Mouse (Mus musculus) hindbrain, embryonic 12.5 days (tissue): ENCODE data around the gene Shisal1. TPM values are rescaled to one million over a fixed set of nuclear protein-coding genes. Genes with fewer than 3 reads are reported as not detected.

Experiments
- ATAC-seq: fragments of 200-750 bp; cut with Nextera tagmentation; 2 replicates; pipeline ENCODE4 v1.8.0; 2017; ENCODE audit warnings: moderate TSS enrichment; ENCODE audit not compliant: low FRiP score
- H3K27ac ChIP-seq: fragments of 300-500 bp; sonication (generic); 2 replicates; pipeline ENCODE4 v1.5.1; 2016; ENCODE audit warnings: mild to moderate bottlenecking
- H3K27me3 ChIP-seq: fragments of 300-500 bp; sonication (generic); 2 replicates; pipeline ENCODE4 v1.6.1; 2016; ENCODE audit warnings: mild to moderate bottlenecking
- H3K36me3 ChIP-seq: fragments of 300-500 bp; sonication (generic); 2 replicates; pipeline ENCODE4 v1.6.1; 2016; ENCODE audit warnings: mild to moderate bottlenecking
- H3K4me1 ChIP-seq: fragments of 300-500 bp; sonication (generic); 2 replicates; pipeline ENCODE4 v1.6.1; 2016
- H3K4me2 ChIP-seq: fragments of 300-500 bp; sonication (generic); replicated peaks from 2 replicates; pipeline ENCODE4 v1.6.1; 2016; ENCODE audit warnings: mild to moderate bottlenecking
- H3K4me3 ChIP-seq: fragments of 300-500 bp; sonication (generic); 2 replicates; pipeline ENCODE4 v1.5.1; 2016; ENCODE audit warnings: mild to moderate bottlenecking
- H3K9ac ChIP-seq: fragments of 300-500 bp; sonication (generic); 2 replicates; pipeline ENCODE4 v1.6.1; 2016; ENCODE audit warnings: mild to moderate bottlenecking, moderate library complexity
- H3K9me3 ChIP-seq: fragments of 300-500 bp; sonication (generic); replicated peaks from 2 replicates; pipeline ENCODE4 v1.6.1; 2016; ENCODE audit warnings: mild to moderate bottlenecking
- WGBS: fragments of 180-500 bp; shearing (Covaris S2); methylation state at CpG from one replicate; pipeline ENCODE4 v1.1.7; 2016; 5-methylcytosine and 5-hydroxymethylcytosine counted together
- polyA plus RNA-seq: library from polyadenylated mRNA; unstranded; fragments of >200 nt; fragmentation: Nextera tagmentation; extraction: Ambion mirVana; gene quantifications from 2 replicates; pipeline ENCODE4 v1.2.1, GENCODE M21; 2016

The Shisal1 gene
- polyA plus RNA-seq, 1 experiment from 2014 or later = 9.4 TPM

DNA sequence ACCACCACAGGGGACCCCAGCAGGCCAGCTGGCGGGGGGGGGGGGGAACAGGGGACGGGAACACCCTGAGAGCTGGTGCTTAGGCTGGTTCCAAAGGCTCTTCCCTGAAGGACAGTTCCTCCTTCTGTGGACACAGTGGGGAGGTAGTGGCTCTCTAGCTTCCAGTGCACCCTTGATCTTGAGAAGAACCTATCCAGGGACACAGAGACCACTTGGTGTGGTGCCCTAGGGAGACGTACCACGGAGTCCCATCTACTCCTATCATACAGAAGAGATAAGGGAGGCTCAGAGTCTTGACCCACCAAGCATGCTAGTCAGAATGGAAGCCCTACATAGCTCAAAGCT, 28.7 kb downstream of the Shisal1 start:
- H3K36me3 ChIP-seq = no peaks in the 10 kb centered on the region
- no peak overlapping the region for H3K4me2 ChIP-seq
- H3K4me3 ChIP-seq = no peak overlapping the region
- H3K27me3 ChIP-seq = peaks cover 45% of the 10 kb centered on the region
- peaks cover 43% of the 10 kb centered on the region for H3K4me1 ChIP-seq
- no peaks in the 10 kb centered on the region for H3K9me3 ChIP-seq
- H3K27ac ChIP-seq = peak overlapping the region; percentile 80
- ATAC-seq = no peak
- 44% methylated on average over 3 of the region's 4 CpGs for WGBS
- H3K9ac ChIP-seq = no peak overlapping the region

DNA sequence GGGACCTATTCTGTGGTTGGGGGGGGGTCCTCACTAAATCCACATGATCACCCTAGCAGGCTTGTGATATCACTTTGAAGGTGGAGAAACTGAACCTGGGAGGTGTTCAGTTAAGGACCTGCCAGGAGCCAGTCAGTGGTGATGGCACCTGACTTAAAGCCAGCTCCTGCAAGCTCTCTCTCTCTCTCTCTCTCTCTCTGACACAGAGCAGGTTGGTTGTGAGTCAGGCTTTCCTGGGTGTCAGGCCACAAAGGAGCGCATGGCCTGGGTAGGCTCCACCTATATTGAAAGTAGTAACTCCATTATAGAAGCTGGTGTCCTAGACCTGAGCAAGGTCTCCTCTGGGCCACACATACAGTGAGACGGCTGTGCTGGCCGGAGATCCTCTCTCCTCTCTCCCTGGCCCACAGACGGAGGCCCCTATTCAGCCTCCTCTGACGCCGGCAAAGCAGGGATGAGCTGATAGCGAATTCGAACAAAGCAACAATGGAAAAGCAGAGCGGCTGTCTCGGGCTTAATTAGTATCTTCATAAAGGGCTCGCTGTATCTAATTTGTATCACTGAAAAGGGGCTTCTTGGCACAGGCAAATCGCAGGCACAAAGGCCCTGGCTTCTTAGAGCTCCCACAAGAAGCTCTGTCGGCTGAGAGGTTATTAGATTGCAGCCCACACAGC, 29.2 kb downstream of the Shisal1 start:
- no peaks in the 10 kb centered on the region for H3K9me3 ChIP-seq
- peak overlapping the region; percentile 80 for H3K27ac ChIP-seq
- H3K4me1 ChIP-seq = peaks cover 47% of the 10 kb centered on the region
- peaks cover 49% of the 10 kb centered on the region for H3K27me3 ChIP-seq
- H3K36me3 ChIP-seq = no peaks in the 10 kb centered on the region
- H3K9ac ChIP-seq = no peak overlapping the region
- no peak overlapping the region for H3K4me3 ChIP-seq
- ATAC-seq = peak; percentile 71
- 16% methylated on average over 13 of the region's 13 CpGs for WGBS
- no peak overlapping the region for H3K4me2 ChIP-seq

DNA sequence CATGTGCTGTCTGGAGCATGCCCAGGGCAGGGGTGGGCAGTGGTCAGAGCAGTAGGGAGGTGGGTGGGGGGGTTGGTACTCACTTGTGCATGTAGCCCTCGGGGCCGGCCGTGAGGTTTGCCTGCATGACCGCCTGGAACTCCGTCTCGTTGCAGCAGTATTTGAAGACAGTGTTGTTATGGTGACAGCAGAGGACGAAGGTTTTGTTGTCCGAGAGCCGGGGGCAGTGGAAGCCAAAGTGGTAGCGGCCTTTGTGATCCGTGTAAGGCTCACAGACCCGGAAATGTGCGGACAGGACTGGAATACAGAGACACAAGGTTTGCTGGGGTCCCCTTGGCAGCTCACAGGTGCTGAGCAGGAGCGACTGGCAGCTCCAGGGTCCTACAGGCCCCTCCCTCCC, 29.9 kb downstream of the Shisal1 start:
- H3K27me3 ChIP-seq = peaks cover 51% of the 10 kb centered on the region
- H3K9ac ChIP-seq = no peak overlapping the region
- peaks cover 48% of the 10 kb centered on the region for H3K4me1 ChIP-seq
- H3K36me3 ChIP-seq = no peaks in the 10 kb centered on the region
- WGBS = 26% methylated on average over 14 of the region's 14 CpGs
- no peak overlapping the region for H3K4me2 ChIP-seq
- ATAC-seq = no peak
- H3K27ac ChIP-seq = peak overlapping the region; percentile 80
- no peaks in the 10 kb centered on the region for H3K9me3 ChIP-seq
- H3K4me3 ChIP-seq = no peak overlapping the region

DNA sequence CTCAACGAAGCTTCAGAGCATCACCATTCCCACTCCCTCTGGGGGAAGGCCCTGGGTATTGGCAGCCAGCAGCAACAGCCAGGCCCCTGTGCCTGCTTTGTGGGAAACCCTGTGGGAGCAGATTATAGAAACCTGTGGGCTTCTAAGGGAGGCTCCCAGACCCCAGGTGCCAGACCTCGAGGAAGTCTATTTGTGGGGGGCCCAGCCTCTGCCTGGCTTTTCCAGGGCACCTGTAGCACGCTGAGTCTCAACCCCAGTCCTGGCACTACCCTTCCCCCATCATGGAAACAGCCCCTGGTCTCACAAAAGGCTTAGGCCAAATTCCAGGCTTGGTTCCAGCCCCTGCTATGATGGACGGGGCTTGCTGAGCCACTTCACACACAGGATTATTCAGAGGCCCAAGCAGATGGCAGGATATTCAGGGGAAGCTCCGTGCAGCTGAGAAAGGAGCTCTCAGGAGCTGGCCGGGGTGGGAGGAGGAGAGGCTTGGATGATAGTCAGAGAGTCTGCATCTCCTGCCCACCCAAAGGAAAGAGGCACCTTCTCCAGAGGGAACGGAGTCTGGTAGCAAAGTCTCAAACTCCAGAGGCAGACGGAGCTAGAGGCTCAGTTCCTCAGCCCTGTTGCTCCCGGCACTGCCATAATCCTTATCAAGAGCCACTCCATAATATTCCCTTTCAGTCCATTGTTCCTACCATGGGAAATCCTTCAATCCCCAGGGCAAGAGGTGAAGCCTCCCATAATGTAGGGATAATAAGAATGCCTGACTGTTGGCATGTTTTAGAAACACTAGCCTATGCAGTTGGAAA, 32.7 kb downstream of the Shisal1 start:
- Histone ChIP-seq H3K27me3 (peaks cover 26% of the 10 kb centered on the region), H3K9ac (no peak overlapping the region), H3K4me1 (peaks cover 42% of the 10 kb centered on the region), H3K36me3 (no peaks in the 10 kb centered on the region), H3K4me3 (no peak overlapping the region), H3K9me3 (no peaks in the 10 kb centered on the region), H3K27ac (peak overlapping the region; percentile 62), H3K4me2 (no peak overlapping the region)
- 34% methylated on average over 9 of the region's 9 CpGs for WGBS
- no peak for ATAC-seq

DNA sequence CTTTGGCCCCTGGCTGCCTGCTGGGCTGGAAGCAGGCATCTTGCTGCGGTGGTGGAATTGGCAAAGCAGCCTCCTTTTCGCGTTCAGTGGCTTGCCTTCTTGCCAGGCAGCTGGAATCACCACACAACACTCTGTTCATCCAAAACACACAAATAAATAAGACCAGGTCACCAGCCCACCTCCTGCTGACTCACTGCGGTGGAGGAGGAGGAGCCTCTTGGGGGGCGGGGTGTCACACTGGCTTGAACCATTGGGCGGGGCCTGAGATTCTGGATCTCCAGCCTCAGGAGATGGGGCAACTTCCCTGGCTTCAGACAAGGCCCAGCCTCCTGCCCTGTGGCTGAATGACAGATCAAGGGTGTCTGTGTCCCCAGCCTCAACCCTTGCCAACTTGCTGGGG, 34.5 kb downstream of the Shisal1 start:
- no peak overlapping the region for H3K27ac ChIP-seq
- no peaks in the 10 kb centered on the region for H3K36me3 ChIP-seq
- no peak overlapping the region for H3K9ac ChIP-seq
- ATAC-seq = no peak; the same call in 1 of the 2 replicates
- no peak overlapping the region for H3K4me3 ChIP-seq
- 15% methylated on average over 6 of the region's 6 CpGs for WGBS
- H3K4me2 ChIP-seq = no peak overlapping the region
- H3K9me3 ChIP-seq = no peaks in the 10 kb centered on the region
- peaks cover 26% of the 10 kb centered on the region for H3K27me3 ChIP-seq
- peaks cover 47% of the 10 kb centered on the region for H3K4me1 ChIP-seq

DNA sequence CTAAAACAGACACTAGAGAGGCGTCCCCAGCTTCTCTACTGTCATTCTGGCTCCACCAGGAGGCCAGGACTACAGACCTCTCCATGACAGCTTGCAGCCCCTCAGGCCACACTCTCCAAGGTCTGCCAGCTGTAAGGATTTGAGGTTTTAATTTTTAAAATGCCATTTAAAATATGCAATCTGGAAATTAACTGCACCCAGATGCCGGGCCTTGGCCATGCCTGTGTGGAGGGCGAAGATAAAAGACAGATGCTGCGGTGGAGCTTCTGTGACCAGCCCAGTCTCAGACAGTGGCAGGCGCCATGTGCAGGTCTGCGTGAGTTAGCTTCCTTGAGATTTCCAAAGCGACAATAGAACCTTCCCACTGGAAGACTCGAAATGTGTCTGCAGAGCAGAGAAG, 36.8 kb downstream of the Shisal1 start:
- Histone ChIP-seq H3K9me3 (no peaks in the 10 kb centered on the region), H3K27me3 (peaks cover 21% of the 10 kb centered on the region; the same call in 1 of the 2 replicates), H3K36me3 (0 out of 2 replicates have a peak, but pooled peaks cover 5% of the 10 kb centered on the region), H3K27ac (peak overlapping the region; percentile 57), H3K4me2 (no peak overlapping the region), H3K4me1 (peaks cover 43% of the 10 kb centered on the region), H3K4me3 (no peak overlapping the region), H3K9ac (no peak overlapping the region)
- ATAC-seq = no peak
- WGBS = 59% methylated on average over 8 of the region's 8 CpGs

DNA sequence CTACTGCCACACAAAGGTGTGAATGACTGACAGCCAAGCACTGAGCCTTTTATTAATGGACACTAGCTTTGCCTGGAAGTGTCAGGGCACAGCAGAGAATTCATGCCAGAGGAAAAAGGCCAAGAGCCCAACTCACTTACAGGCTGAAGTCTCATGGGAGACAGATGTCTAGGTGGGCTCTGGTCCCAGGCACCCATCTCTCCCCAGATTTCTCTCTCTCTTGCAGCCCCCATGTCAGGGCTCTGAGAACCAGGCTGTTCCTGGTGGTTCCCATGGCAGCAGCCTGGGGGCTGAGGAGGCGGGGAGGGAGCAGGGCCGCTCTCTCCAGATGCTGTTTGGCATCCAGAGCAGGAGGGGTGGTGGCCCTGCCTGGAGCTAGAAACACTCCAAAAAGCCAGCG, 38.3 kb downstream of the Shisal1 start:
- Histone ChIP-seq H3K36me3 (0 out of 2 replicates have a peak, but pooled peaks cover 5% of the 10 kb centered on the region), H3K4me1 (peaks cover 42% of the 10 kb centered on the region), H3K27ac (no peak overlapping the region), H3K9me3 (no peaks in the 10 kb centered on the region), H3K9ac (no peak overlapping the region), H3K4me3 (no peak overlapping the region), H3K27me3 (peaks cover 21% of the 10 kb centered on the region; the same call in 1 of the 2 replicates), H3K4me2 (no peak overlapping the region)
- 25% methylated on average over 3 of the region's 3 CpGs for WGBS
- no peak for ATAC-seq

DNA sequence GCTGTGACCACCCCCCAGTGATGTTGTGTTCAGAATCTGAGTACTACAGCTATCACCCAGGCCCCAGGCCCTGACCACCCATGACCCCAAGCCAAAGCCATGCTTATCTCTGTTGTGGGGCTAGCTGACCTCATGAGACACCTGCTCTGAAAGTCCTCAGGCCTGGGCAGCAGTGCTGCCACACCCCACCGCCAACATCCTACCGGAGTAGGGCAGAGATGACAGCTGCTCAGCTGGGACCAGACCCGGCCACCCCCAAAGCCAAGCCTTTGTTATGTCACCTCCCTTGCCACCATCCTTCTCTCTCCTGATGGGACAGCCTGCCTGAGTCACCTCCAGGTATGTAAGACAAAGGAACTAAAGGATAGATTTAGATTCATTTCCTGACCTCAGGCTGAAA, 41.1 kb downstream of the Shisal1 start:
- no peaks in the 10 kb centered on the region for H3K9me3 ChIP-seq
- H3K4me1 ChIP-seq = peaks cover 56% of the 10 kb centered on the region
- H3K9ac ChIP-seq = no peak overlapping the region
- H3K27ac ChIP-seq = no peak overlapping the region
- peaks cover 8% of the 10 kb centered on the region for H3K27me3 ChIP-seq
- no peak overlapping the region for H3K4me3 ChIP-seq
- ATAC-seq = no peak
- 94% methylated on average over 3 of the region's 3 CpGs for WGBS
- 0 out of 2 replicates have a peak, but pooled peaks cover 5% of the 10 kb centered on the region for H3K36me3 ChIP-seq
- no peak overlapping the region for H3K4me2 ChIP-seq

DNA sequence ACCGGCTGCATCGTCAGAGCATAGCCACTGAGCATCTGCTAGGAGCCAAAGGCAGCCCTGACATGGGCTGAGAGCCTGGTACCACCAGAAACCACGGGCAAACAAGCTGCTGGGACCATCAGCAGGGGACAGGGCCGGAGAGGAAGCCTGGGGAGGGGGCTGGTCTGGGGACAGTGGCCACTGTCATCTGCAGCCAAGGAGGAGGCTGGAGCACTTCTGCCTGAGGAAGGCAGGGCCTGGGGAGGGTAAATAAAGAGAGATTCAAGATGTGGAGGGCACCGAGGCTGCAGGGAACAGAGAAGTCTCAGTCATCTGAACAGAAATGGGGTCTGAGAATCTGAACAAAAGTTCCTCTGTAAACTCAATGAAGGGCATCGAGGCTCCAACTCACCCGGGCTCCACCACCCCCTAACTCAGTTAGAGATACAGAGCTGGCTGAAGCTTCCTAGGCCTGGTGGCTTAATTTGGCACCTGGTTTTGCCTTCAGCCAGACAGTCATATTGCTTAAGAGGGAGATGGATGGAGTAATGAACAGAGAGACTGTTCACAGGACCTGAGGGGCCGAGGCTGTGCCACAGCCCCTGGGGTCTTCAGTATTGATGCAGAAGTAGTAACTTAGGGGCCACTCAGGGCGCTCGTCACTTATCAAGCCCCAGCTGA, 43.3 kb downstream of the Shisal1 start:
- no peak overlapping the region for H3K27ac ChIP-seq
- 0 out of 2 replicates have a peak overlapping the region, but pooled peaks have one; percentile 33 for H3K9ac ChIP-seq
- 68% methylated on average over 10 of the region's 10 CpGs for WGBS
- no peak for ATAC-seq
- no peaks in the 10 kb centered on the region for H3K9me3 ChIP-seq
- H3K27me3 ChIP-seq = peaks cover 10% of the 10 kb centered on the region
- no peak overlapping the region for H3K4me3 ChIP-seq
- H3K36me3 ChIP-seq = 0 out of 2 replicates have a peak, but pooled peaks cover 5% of the 10 kb centered on the region
- peaks cover 45% of the 10 kb centered on the region for H3K4me1 ChIP-seq
- H3K4me2 ChIP-seq = no peak overlapping the region

DNA sequence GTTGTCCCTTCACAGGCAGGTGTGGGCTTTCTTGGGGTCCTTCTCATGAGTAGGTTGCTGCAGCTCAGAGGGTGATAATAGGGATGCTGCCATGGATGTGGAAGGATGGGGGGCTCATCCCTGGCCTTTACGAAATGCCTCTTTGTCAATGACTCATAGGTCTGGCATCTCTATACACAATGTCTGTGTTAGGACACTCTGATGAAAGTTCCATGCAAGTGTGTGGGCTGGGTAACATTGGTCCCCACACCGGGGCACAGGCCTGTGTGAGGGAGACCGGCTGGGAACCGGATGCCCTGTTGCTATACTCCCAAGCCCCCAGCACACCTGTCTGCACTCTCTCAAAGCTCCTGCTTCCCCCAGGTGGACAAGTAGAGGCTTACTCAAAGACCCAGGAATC, 48.3 kb downstream of the Shisal1 start:
- Histone ChIP-seq H3K9ac (no peak overlapping the region), H3K36me3 (no peaks in the 10 kb centered on the region), H3K9me3 (no peaks in the 10 kb centered on the region), H3K4me3 (no peak overlapping the region), H3K4me2 (no peak overlapping the region), H3K4me1 (peaks cover 48% of the 10 kb centered on the region), H3K27me3 (peaks cover 4% of the 10 kb centered on the region), H3K27ac (0 out of 2 replicates have a peak overlapping the region, but pooled peaks have one; percentile 23)
- ATAC-seq = no peak
- WGBS = 86% methylated on average over 4 of the region's 4 CpGs

DNA sequence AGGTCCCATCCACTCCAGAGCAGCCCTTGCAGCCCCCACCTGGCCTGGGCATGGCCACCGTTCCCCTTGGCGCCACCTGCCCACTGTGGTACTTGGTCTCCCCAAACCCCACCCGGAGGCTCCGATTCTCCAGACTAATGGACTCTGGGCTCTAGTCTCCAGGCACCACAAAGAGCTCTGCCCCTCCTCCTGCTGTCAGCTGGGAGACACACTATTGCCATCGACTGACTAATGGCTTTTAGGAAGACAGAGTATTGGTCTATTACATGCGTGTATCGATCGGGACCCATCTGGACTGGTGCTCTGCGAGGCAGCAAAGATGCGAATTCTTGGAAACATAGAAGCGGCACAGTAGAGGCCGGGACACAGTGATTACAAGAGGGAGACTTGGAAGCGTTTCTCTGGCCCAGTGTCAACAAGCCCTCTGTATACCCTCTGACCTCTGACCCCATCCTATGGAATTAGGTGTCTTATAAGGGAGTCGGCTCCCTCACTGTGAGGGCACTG, 49.2 kb downstream of the Shisal1 start:
- peaks cover 4% of the 10 kb centered on the region; the same call in 1 of the 2 replicates for H3K27me3 ChIP-seq
- peak overlapping the region; percentile 74 for H3K27ac ChIP-seq
- no peak overlapping the region for H3K4me2 ChIP-seq
- peaks cover 48% of the 10 kb centered on the region for H3K4me1 ChIP-seq
- H3K9ac ChIP-seq = no peak overlapping the region; the same call in 1 of the 2 replicates
- H3K4me3 ChIP-seq = no peak overlapping the region
- H3K36me3 ChIP-seq = no peaks in the 10 kb centered on the region
- peak; percentile 49; the same call in 1 of the 2 replicates for ATAC-seq
- WGBS = 51% methylated on average over 14 of the region's 14 CpGs
- no peaks in the 10 kb centered on the region for H3K9me3 ChIP-seq
